Mouse (Mus musculus): ENCODE measurements around the gene Rbmx. TPM values are rescaled to one million over a fixed set of nuclear protein-coding genes. Genes with fewer than 3 reads are reported as not detected.

Rbmx gene
- total RNA-seq, 4 experiments from 2014 or later = 63.4 to 76.2 (median 69.6) TPM

Other genes starting within 250 kb of the Rbmx start
- gene Cd40lg, start 180.9 kb downstream of the Rbmx start, total RNA-seq (2022) = not detected
- 10 to 100 TPM; 32.1 to 42.9 (median 38.1) TPM for gene Arhgef6, start 54.3 kb downstream of the Rbmx start, total RNA-seq (2022)
- gene Gm364, start 16.1 kb upstream of the Rbmx start, total RNA-seq (2022) = not detected
- gene Gpr101, start 110.7 kb upstream of the Rbmx start, total RNA-seq (2022) = 10 to 100 TPM in 2 of 4 experiments, 1 to 10 TPM in 2; 7.9 to 12.1 (median 9.5) TPM